Mouse (Mus musculus) lung, postnatal 14 days (tissue): ENCODE measurements around the gene Iqschfp.

Experiments
- DNase-seq: peaks from one replicate; pipeline ENCODE4 v3.0.0; 2021

The Iqschfp gene

DNA sequence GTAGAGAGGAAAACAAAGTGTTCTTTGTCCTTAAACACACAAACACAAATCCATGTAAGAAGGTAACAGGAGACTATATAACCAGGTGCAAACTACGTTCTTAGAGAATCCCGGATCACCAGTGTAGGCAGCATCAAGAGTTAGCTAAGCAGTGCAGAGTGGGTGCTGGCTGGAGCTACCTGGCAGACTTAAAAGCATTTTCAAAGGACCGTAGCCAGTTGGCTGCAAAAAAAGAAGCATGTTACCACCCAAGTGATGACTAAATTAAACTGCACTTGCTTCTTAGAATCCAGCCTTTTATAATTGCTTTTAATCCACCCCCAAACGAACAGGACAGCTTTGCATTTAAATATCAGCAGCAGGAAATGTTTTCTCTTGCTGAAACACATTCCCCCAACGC is 574.6 kb downstream of the Iqschfp start:
- DNase-seq, result no peak

DNA sequence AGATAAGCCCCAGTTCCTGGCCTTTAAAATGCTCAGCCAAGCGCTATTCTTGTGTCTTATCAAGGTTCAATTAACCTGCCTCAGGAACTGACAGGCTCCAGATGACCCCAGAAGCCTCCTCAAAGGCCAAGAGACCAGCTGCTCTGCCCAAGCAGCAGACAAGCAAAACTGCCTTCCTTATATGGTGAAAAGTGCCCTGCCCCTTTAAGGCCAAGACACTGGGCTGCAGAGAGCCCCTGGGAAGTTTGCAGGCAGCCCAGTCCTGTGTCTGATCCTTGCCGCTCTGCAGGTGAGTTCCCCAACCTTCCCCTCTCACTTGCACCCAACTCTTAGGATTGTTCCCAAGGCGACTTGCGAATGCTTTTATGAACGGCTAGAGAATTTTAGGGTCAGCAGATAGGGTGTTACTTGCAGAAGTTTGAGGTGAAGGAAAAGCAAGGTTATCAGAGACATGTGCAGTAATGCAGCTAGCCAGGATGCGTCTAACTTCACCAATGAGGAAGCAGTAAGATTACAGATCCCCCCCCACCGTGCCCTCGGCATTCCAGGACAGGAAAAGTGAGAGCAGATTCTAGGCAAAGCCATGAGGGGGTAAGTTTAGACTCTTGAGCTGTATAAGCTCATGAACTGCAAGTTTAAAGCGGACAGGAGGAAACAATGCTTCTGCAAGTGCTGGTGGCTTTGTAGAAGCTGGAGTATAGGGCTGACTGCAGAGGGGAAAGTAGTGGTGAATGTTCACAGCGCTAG is 576.1 kb downstream of the Iqschfp start:
- DNase-seq, result no peak

DNA sequence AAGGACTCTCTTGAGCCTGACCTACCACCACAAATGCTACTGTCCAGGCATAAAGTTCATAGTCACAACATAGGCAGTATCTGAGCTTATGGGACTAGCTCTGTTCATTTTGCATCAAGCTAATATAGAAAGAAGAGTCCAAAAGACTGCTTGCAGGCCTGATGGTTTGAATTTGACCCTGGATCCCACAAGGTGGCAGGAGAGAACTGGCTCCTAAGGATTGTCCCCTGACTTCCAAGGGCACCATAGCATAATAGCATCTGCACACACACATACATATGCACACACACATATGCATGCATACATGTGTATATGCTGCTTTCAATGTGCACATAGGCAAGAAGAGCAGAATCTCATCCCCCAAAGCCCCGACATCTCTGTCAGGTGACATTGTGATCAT is 577.6 kb downstream of the Iqschfp start:
- no peak for DNase-seq

DNA sequence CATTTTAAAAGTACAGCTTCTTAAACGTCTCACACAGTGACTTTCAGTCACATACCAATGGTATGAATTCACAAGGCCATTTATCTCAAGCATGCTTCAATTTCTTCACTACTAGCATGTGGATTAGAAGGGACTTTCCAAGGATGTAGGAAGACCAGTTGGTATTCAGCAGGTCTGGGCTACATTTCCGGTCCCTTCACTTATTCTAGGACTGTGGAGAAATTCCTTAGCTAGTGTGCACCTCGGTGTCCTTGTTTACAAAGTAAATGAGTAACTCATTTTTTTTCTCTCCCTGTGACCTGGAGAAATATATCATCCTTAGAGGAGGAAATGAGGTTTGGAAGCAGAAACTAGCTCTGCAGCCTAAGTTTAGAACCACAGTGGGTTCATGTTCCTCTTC is 578.0 kb downstream of the Iqschfp start:
- no peak for DNase-seq

DNA sequence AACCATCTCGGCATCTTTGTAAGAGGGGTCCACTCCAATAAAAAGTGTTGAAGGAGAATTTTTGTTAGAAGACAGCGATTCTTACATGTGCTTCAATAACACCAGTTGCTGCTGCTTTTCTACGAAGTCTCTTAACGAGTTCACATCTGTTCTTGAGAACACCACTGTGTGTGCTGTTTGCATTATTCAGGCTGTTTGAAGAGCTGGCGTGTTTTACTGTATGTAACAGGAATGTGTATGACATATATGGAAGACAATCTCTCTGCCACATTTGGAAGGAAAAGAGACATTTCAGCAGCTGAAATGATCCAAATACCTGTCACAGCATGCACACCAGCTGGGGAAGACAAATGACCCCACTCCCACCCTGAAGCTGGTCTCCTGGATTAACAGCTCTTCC is 578.6 kb downstream of the Iqschfp start:
- no peak for DNase-seq

DNA sequence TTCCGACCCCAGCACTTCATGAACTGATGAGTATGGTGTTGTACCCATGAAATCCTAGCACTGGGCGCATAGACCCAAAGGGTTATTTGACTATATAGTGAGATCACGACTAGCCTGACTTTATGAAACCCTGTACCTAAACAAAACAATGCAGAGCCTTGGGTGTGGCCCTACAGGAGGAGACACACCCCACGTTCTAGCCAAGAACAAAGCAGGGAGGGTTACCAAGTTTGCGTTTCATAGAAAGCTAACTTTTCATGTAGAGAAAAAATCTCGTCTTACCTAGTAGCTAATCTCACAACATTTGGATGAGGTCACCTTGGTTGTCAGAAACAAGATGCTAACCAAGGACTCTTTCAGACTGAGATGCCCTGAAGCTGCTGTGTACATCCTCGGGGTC is 584.3 kb downstream of the Iqschfp start:
- no peak for DNase-seq

DNA sequence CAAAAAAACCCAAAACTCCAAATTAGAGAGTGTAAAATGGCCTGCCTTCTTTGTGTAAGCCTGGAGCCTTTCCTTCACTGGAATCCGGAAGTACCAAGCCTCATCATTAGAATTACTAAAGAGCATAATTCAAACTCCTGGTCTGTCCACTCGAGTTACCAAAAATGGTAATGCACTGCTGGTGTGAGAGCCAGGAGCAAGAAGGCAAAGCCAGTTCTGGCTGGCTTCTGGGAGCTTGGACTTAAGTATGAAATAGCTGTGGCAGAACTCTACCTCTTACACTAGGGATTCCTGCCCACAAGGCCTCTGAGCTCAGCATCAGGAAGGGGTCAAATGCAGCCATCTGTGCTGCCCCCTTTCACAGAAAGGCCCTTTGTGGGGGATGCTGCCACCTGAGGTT is 585.4 kb downstream of the Iqschfp start:
- no peak for DNase-seq

DNA sequence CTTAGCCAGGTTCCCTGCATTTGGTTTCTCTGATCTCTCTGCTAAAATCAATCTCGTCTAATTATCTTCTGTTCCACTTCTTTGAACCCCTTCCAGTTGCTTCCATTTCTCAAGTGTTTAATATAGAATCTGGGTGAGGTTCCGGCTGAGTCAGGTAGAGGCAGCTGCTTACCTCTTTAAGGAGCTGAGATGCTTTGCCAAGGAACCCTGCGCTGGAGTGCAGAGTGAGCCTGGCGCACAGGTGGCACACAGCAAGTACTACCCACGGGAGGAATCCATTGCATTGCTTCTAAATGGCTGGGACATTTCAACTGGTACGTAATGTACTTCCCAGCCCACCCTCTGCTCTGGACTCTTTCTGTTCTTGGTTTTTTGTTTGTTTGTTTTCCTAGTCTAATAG is 587.2 kb downstream of the Iqschfp start:
- DNase-seq, result no peak

DNA sequence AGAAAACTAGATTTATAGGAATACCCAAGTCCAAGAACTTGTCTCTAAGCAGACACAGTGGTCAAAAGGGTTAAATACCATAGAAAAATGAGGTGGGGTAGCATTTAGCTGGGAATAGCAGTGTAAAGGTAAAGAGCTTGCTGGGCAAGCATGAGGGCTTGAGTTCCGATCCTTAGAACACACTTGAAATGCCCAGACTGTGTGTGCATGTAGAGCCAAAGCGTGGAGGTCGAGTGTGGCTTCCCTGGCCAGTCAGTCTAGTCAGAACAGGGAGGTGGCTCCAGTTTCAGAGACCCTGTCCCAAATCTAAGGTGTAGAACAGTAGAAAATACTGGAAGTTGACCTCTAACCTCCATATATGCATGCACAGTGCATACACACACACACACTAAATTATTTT is 591.5 kb downstream of the Iqschfp start:
- DNase-seq, result no peak

DNA sequence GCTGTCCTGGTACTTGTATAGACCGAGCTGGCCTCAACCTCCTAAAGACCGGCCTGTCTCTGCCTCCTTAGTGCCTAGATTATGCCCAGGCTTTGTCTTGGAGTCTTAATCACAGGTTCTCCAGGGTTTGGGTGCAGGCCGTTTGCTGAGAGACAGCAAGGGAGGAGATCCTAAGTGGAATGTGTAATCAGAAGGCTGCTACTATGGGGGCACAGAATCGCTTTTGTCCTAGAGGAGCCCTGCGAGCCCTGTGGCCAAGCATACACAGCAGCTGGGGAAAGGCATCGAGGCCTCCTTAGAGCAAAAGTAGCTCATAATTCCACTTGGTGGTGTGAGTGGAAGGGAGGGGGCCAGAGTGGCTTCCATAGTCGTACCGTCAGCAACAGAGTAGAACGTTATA is 592.0 kb downstream of the Iqschfp start:
- no peak for DNase-seq

DNA sequence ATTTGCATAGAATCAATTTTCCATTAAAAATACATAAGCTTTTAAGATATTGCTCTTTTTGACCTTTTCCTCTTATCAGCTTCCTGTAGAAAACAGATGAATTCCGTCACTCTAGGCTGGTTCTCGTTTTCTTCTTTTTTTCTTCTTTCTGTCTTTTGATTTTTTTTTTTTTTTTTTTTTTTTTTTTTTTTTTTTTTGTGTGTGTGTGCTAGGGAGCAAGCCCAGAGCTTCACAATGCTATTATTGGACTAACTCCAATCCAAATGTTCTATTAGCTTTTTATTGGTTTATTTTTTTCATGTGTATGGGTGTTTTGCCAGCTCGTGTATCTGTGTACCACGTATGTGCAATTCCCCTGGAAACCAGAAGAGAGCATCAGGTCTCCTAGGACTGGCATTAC is 592.5 kb downstream of the Iqschfp start:
- DNase-seq, result no peak

DNA sequence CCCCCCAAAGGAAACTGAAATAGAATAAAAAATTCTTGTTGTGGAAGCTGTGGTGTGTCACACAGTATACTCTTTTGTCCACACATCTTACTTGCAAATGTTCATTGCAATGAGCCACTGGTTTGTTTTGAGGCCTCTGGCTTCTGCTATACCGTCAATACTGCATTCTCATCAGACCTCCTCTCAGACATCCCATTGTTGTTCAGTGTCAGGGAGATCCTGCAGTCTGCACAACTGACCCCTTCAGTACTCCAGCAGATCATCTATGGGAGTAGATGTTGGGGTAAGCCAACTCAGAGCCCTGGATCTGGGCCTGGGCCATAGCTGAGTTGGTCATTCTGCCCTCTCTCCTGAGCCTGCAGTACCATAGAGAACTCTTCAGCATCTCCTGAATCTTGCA is 595.6 kb downstream of the Iqschfp start:
- DNase-seq, result no peak

DNA sequence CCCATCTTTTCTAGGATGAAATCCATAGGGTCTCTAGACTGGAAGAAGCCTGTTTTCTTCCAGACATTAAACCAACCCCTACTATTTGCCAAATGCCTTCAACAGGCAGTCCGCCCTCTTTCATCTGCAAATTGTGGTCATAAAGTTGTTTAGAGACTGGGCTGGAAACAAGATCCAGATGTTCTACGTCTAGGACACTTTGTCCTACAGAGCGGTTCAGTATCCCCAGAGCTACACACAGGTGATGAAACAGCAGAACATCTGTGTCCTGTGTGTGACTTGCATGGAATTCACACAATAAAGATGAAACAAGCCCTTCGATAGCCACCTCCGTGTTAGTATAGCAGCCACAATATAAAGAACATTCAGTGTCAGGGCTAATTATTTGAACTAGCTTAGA is 596.3 kb downstream of the Iqschfp start:
- no peak for DNase-seq

DNA sequence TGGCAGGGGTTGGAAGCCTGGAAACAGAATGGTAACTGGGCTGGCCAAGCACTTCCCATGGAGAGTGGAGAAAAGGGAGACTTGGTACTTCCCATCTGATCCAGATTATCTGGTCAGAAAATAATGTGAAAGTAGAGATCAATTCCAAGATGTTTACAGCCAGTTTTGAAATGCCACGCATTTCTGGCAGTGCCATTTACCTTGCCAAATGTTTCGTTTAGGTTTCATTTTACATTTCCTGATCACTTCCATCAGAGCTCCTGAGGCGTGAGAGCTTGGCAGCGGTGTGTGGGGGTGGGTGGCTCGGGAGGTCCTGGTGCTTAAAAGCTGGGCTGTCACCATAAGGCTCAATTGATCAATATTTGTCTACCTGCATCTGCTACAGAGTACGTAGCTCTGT is 599.5 kb downstream of the Iqschfp start:
- no peak for DNase-seq

DNA sequence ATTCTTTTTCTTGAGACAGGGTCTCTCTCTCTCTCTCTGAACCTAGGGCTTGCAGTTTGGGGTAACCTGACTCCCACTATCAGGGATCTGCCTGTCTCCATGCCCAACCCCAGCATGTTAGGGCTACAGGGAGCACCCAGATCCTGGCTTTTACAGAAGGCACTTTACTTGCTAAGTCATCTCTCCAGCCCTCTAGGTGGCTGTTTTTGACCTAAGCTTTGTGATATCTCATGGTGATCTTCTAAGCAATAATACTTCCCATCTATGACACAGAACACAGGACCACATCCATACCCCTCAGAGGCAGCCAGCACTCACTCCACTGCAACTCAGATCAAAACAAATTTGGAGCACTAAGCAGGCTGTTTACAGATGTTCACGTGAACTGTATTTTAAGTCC is 600.0 kb downstream of the Iqschfp start:
- no peak for DNase-seq

DNA sequence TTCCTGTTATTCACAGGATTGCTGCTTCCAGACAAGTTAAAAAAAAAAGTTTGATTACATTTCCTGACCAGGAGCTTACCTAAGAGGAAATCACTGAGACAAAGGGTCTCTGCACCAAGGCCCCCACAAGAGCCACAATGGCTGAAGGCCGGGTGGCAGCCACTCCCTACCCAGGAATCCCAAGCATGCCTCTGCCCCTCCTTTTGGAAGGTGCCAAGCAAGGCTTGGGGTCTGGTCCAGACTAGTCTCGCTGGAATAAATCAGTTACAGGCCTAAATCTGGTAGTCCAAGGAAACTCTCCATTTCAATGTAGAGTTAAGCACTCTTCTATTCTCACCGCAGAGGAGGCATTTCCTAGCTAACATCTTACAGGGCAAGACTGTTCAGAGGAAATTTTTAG is 600.5 kb downstream of the Iqschfp start:
- peak; percentile 42 for DNase-seq

DNA sequence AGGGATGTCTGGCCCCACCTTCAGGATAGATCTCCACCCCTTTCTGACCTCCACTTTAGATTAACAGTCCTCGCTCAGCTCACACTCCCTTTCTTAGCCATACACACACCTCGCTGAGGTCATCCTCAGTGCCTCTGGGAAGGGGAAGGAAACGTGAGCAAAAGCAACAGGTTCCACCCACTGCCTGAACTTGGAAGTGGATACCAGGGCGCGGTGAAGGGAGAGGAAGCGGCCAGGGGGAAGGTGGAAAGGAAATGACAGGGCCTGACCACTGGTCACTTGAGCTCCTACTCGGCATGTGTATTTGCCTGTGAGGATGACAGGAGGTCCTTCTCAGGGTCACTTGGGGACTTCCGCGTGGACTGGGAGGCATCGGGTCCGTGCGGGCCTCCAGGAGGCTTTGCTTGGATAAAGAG is 601.1 kb downstream of the Iqschfp start:
- peak; percentile 65 for DNase-seq

DNA sequence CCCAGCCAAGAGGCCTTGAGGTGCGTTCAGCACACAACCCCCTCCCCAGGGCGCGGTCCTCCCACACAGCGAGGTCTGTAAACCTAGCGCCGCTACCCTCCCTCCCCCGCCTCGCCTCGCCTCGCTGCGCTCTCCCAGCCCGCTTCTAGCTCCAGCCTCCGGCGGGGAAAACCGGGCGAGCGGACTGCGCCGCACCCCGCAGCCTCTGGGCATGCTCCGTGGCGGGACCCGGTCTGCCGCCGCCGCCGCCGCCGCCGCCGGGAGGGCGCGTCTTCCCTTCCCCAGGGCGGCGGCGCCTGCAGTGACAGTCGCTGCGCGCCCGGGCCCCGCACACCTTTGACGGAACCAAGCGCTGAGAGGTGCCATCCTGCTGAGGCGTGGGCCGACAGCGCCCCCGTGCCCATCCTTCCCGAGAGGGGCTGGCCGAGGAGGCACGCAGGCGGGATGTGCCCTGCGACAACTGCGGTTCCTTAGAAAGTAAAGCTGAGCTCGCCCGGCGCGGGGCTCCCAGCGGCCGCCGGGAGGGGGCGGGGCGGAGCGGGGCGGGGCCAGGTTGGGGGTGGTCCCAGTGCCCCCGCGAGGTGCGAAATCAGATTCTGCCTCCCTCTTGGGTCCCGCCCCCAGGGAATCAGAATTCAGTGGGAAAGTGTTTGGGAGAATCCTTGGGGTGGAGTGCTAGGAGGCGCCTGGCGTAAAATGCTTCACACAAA is 601.7 kb downstream of the Iqschfp start:
- DNase-seq, result peak; percentile 86

DNA sequence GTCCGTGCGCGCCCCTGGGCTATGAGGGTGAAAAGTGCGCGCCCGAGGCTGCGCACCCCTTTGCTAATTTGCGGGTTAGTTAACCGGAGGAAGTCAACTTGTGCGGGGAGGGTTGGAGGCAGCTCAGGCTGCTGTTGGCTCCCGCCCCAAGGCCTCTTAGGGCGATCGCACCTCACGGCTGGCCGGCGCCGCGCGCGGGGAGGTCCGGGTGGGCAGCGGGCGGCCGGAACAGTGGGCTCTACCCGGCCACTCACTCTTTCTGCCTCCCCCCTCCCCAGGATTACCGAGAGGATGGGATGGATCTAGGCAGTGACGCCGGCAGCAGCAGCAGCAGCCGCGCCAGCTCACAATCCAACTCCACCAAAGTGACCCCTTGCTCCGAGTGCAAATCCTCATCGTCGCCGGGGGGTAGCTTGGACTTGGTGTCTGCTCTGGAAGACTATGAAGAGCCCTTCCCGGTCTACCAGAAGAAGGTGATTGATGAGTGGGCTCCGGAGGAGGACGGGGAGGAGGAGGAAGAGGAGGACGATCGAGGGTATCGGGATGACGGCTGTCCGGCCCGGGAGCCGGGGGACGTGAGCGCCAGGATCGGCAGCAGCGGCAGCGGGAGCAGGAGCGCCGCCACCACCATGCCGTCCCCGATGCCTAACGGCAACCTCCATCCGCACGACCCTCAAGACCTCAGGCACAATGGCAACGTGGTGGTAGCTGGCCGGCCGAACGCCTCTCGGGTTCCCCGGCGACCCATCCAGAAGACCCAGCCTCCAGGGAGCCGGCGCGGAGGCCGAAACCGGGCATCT is 602.5 kb downstream of the Iqschfp start:
- DNase-seq, result peak; percentile 39

DNA sequence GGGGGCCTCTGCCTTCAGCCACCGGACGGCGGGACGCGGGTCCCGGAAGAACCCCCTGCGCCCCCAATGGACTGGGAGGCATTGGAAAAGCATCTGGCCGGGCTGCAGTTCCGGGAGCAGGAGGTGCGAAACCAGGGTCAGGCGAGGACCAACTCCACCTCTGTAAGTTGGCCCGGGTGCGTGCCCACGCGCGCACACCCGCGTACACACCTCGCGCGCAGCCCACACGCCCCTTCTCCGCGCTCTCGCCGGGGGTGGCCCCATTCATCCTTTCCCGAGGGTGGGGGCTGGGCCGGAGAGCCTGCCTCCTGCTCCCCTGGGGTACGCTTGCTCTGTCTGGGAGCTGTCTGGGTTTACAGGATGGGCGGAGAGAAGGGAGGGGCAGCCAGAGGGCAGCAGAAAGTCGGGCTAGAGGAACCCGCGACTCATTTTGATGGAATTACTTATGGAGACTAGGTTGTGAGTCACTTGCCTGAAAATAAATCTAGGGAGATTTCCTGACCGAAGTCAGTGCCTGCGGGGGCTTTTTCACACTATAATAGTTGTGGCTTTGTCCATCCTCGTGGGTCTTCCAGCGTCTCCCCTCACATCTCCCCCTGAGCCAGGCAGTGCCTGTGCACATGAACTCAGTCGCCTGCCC is 603.2 kb downstream of the Iqschfp start:
- peak; percentile 44 for DNase-seq

DNA sequence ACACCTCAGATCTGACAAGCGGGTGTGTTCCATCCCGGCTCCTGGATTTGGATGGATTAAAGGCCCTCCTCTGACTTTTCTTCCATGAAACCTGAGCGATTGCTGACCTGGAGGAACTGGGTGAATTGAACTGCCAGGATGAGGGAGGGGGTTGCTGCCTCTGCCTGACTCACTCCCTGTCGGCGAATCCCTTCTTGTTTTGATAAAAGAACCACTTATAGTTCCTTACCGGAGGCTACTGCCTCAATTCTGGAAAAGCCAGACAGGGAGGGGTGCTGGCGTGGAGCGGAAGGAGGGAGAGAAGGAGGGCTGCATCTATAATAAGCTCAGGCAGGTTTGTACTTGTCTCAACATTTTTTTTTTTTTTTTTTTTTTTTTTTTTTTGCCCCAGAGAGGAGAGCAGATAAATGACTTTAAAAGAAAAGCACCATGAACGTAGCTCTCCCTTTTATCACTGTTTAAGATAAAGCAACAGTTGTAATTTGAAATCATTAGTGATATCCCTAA is 603.8 kb downstream of the Iqschfp start:
- DNase-seq, result no peak

DNA sequence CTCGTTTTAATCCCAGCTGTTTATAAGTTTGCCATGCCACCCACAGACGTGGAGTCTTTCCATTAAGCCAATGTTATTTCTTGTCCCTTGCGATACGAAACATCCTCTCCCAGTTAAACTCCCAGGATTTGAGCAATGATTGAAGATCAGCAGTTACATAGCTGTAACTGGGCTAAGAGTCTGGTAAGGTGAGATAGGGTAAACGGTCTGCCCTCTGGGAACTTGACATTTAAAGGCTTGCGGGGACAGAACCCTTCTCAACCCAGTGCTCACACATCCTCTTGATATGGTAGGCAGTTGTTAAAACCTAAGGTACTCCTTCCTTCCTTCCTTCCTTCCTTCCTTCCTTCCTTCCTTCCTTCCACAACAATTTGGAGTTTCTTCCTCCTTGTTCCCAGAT is 604.5 kb downstream of the Iqschfp start:
- no peak for DNase-seq

DNA sequence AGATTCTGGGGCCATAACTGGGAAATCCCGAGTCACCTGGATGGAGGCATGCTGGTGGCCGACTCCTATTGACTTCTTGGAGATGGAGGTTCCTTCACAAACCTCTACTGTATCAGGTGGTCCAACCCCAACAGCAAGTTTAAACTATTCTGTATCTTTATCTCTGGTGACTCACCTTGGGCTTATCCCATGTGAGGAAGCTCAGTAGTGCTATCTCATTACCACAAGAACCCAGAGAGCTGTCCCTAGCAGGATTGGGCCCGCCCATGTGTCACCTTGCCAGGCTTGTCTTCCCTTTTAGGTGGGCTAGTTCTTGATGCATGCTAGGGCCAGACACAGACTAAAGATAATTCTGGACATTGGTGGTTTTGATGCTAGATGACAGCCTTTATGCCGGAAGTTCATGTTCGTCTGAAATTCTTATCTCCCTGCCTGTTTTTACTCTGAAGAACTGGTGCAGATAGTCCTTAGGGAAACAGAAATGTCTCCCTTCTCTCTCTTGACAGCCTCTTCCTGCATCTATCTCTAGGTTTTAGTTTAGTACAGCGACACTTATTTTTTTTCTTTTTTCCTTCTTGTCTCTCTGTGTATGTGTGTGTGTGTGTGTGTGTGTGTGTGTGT is 607.6 kb downstream of the Iqschfp start:
- no peak for DNase-seq
